Mouse (Mus musculus) leukemia stem cell, adult 10-12 weeks (primary cell): ENCODE data around the gene Mis18a. TPM values are rescaled to one million over a fixed set of nuclear protein-coding genes. Genes with fewer than 3 reads are reported as not detected.

ENCODE experiments used
- polyA plus RNA-seq: library from polyadenylated mRNA; stranded (reverse); fragments of >175 nt; gene quantifications from 2 replicates; pipeline ENCODE4 v1.2.3, GENCODE M21; 2012; ENCODE audit warnings: low replicate concordance

The Mis18a gene
- 16.3 and 29.0 TPM in 2 replicates for polyA plus RNA-seq

GRCm38 (mm10) chr16:90727233-90728115 lies at the start of gene Mis18a:
Gene Mis18a (minus strand): TSS chr16:90727404.

GRCm38 (mm10) chr16:90738092-90738956 lies 11.1 kb upstream of the Mis18a start, which contains the start of gene Mrap:
Gene Mrap (plus strand): TSS chr16:90738207.

Other genes starting within 250 kb of the Mis18a start
- 2.0 and 3.8 TPM in 2 replicates for gene Mrap, start 10.8 kb upstream of the Mis18a start, polyA plus RNA-seq
- gene Urb1, start 83.0 kb upstream of the Mis18a start, polyA plus RNA-seq: 5.4 and 10.6 TPM in 2 replicates
- 0.63 and 1.5 TPM in 2 replicates for gene Eva1c, start 99.3 kb upstream of the Mis18a start, polyA plus RNA-seq
- 33.1 and 44.2 TPM in 2 replicates for gene Cfap298, start 207.7 kb upstream of the Mis18a start, polyA plus RNA-seq